Mouse (Mus musculus): ENCODE results near the gene Dph2. TPM values are rescaled to one million over a fixed set of nuclear protein-coding genes. Genes with fewer than 3 reads are reported as not detected.

Gene Dph2
- polyA plus RNA-seq, 1 experiment, result not detected

DNA sequence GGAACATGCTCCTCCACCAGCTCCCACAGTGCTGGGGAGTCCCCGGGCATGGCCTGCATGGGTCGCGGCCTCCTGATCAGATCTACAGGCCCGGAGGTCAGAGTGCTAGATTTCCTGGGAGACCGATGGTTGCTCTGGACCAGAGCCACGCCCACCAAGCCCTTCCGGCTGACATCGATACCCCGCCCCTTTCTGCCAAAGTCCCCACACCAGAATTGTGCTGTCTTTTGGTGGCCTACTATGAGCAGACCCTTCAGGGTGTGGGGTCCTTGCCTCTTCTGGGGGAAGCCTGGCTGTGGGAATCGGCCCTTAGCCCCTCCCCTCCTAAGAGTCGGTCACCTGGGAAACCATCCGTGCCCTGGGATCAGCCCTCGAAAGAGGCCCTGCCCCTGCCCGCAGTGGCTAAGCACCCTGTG is 19.4 kb downstream of the Dph2 start, which contains the start of gene Ccdc24:
Gene Ccdc24 (minus strand): TSS at position 87 of the 416 bp plus-strand sequence.
- Histone ChIP-seq H3K27ac (ENCODE audit: insufficient read depth, low read depth, low read length) (no peak within 1 kb of the TSS), H3K4me3 (ENCODE audit: insufficient read depth, low read depth, low read length) (no peak within 1 kb of the TSS), H3K4me1 (ENCODE audit: control insufficient read depth, insufficient read depth, low read length) (no peaks in the 10 kb centered on the region)
- 20% methylated on average over 14 of the region's 14 CpGs for WGBS
- TF ChIP-seq CTCF (IDR thresholded peaks at IDR 0.05; ENCODE audit: insufficient read depth, low read depth, low read length) (no peak), POLR2A (IDR thresholded peaks at IDR 0.05; ENCODE audit: insufficient read depth, low read depth, low read length) (no peak)

GRCm38 (mm10) chr4:117871787-117872186 is 20.0 kb downstream of the Dph2 start:
- Histone ChIP-seq H3K4me3 (ENCODE audit: insufficient read depth, low read depth, low read length) (no peak overlapping the region), H3K27ac (ENCODE audit: insufficient read depth, low read depth, low read length) (no peak overlapping the region), H3K4me1 (ENCODE audit: control insufficient read depth, insufficient read depth, low read length) (no peaks in the 10 kb centered on the region)
- WGBS, result 86% methylated on average over 7 of the region's 7 CpGs
- TF ChIP-seq POLR2A (IDR thresholded peaks at IDR 0.05; ENCODE audit: insufficient read depth, low read depth, low read length), result no peak
- TF ChIP-seq CTCF (IDR thresholded peaks at IDR 0.05; ENCODE audit: insufficient read depth, low read depth, low read length), result no peak

DNA sequence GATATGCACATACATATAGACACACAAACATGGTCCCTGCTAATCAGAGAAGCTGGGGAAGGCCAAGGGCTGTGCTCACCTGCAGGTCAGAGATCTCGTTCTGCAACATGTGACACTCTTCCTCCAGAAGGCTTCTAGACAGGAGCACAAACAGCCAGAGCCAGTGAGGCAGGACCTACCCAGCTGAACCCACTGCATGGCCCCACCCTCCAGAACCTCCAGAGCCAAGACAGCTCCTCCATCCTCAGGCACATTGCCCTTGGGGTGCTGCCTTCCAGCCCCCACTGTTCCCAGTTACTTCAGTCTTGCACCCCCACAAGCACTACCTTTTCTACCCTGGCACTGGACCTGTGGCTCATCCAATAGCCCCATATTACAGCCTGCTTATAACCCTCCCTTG is 21.4 kb downstream of the Dph2 start:
- H3K4me3 ChIP-seq (ENCODE audit: insufficient read depth, low read depth, low read length), result no peak overlapping the region
- TF ChIP-seq POLR2A (IDR thresholded peaks at IDR 0.05; ENCODE audit: insufficient read depth, low read depth, low read length), result no peak
- TF ChIP-seq CTCF (IDR thresholded peaks at IDR 0.05; ENCODE audit: insufficient read depth, low read depth, low read length), result no peak
- WGBS, result 81% methylated on average over 1 of the region's 1 CpGs
- peaks cover 5% of the 10 kb centered on the region; the same call in 1 of the 2 replicates for H3K4me1 ChIP-seq (ENCODE audit: control insufficient read depth, insufficient read depth, low read length)
- no peak overlapping the region for H3K27ac ChIP-seq (ENCODE audit: insufficient read depth, low read depth, low read length)

DNA sequence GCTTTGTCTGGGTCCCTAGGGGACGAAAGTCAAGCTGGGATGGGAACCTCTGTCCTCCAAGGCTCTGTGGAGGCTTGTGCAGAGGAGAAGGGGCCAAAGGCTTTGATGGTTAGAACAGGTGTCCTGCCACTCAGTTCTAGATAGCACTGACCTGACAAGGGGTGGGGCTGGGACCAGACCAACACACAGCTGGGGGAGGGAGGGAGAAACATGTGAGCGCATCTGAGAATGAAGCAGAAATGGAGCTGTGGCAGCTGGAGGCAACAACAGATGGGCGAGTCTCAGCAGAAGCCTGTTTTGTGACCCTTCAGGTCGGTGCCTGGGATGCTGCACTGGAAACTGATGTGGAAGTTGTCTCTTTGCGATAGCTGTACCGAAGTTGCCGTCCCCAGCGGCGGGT is 22.5 kb downstream of the Dph2 start:
- no peak overlapping the region for H3K27ac ChIP-seq (ENCODE audit: insufficient read depth, low read depth, low read length)
- H3K4me1 ChIP-seq (ENCODE audit: control insufficient read depth, insufficient read depth, low read length), result peaks cover 5% of the 10 kb centered on the region; the same call in 1 of the 2 replicates
- WGBS, result 77% methylated on average over 9 of the region's 9 CpGs
- TF ChIP-seq POLR2A (IDR thresholded peaks at IDR 0.05; ENCODE audit: insufficient read depth, low read depth, low read length) (no peak), CTCF (IDR thresholded peaks at IDR 0.05; ENCODE audit: insufficient read depth, low read depth, low read length) (no peak)
- H3K4me3 ChIP-seq (ENCODE audit: insufficient read depth, low read depth, low read length), result no peak overlapping the region

- peaks cover 6% of the 10 kb centered on the region; the same call in 1 of the 2 replicates for H3K4me1 ChIP-seq (ENCODE audit: control insufficient read depth, insufficient read depth, low read length)
- H3K27ac ChIP-seq (ENCODE audit: insufficient read depth, low read depth, low read length), result no peak overlapping the region
- TF ChIP-seq POLR2A (IDR thresholded peaks at IDR 0.05; ENCODE audit: insufficient read depth, low read depth, low read length) (no peak), CTCF (IDR thresholded peaks at IDR 0.05; ENCODE audit: insufficient read depth, low read depth, low read length) (peak; percentile 73)
- H3K4me3 ChIP-seq (ENCODE audit: insufficient read depth, low read depth, low read length), result no peak overlapping the region
- 24% methylated on average over 24 of the region's 24 CpGs for WGBS
Observed at GRCm38 (mm10) chr4:117867823-117868222, 24.0 kb downstream of the Dph2 start.

- 82% methylated on average over 6 of the region's 6 CpGs for WGBS
- no peak overlapping the region for H3K4me3 ChIP-seq (ENCODE audit: insufficient read depth, low read depth, low read length)
- no peak overlapping the region for H3K27ac ChIP-seq (ENCODE audit: insufficient read depth, low read depth, low read length)
- no peak for TF ChIP-seq POLR2A (IDR thresholded peaks at IDR 0.05; ENCODE audit: insufficient read depth, low read depth, low read length)
- TF ChIP-seq CTCF (IDR thresholded peaks at IDR 0.05; ENCODE audit: insufficient read depth, low read depth, low read length), result no peak
- H3K4me1 ChIP-seq (ENCODE audit: control insufficient read depth, insufficient read depth, low read length), result peaks cover 8% of the 10 kb centered on the region
Observed at GRCm38 (mm10) chr4:117867000-117867399, 24.8 kb downstream of the Dph2 start.

DNA sequence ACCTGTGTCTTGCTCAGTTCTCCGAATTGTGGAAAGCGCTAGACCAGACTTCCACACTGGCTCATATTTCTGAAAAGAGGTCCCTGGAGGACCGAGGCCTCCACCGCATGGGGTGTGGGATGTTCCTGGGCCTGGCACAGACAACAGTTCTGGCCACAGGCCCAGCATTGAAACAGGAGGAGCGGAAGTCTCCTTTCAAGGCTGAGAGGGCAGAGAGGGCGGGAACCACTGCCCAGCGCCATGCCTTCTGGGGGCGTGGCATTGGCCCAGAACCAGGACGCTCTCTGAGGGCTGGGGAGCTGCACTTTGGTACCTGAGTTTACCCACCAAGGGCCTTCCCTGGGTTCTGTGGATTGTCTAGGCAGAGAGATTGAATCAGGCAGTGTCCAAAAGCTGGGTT is 25.7 kb downstream of the Dph2 start:
- no peak overlapping the region for H3K27ac ChIP-seq (ENCODE audit: insufficient read depth, low read depth, low read length)
- peaks cover 8% of the 10 kb centered on the region for H3K4me1 ChIP-seq (ENCODE audit: control insufficient read depth, insufficient read depth, low read length)
- no peak overlapping the region for H3K4me3 ChIP-seq (ENCODE audit: insufficient read depth, low read depth, low read length)
- WGBS, result 57% methylated on average over 9 of the region's 9 CpGs
- TF ChIP-seq POLR2A (IDR thresholded peaks at IDR 0.05; ENCODE audit: insufficient read depth, low read depth, low read length) (no peak), CTCF (IDR thresholded peaks at IDR 0.05; ENCODE audit: insufficient read depth, low read depth, low read length) (no peak)

DNA sequence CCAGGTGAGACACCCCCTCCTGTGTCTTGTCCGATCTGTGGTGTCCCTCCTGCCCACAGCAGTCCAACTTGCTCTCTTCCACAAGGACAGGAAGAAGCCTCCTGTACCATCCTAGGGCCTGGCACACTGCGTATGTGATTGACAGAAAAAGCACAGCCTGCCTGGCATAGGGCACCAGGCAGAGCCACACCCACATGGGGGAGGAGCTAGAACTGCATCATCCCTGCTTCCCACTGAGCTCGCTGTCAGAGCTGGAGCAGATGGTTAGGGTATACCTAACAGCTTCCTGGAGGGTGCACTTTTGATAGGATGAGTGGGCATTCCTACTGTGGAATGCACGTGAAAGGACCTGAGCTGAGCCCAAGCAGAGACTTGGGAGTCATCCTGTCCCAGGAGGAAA is 29.0 kb downstream of the Dph2 start:
- H3K4me3 ChIP-seq (ENCODE audit: insufficient read depth, low read depth, low read length), result no peak overlapping the region
- 55% methylated on average over 4 of the region's 4 CpGs for WGBS
- no peak for TF ChIP-seq POLR2A (IDR thresholded peaks at IDR 0.05; ENCODE audit: insufficient read depth, low read depth, low read length)
- TF ChIP-seq CTCF (IDR thresholded peaks at IDR 0.05; ENCODE audit: insufficient read depth, low read depth, low read length), result no peak

DNA sequence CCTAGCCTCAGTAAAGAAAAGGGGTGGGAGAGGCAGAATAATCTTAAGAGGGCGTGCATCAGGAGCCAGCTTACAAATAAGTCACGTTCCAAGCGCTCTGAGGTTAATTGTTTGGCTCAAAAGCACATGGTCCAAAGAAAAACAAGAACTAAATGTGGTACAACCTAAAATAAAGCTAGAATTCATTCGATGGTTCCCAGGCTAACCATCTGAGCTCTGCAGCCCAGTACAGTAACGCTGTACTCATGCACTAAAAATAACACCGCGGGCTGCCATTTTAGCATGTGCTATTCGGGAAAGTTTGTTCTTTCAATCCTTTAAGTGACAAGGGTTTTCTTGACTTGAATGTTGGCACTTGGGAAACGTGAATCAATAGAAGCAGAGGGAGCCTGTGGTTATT is 31.3 kb downstream of the Dph2 start:
- no peak overlapping the region for H3K4me3 ChIP-seq (ENCODE audit: insufficient read depth, low read depth, low read length)
- 49% methylated on average over 9 of the region's 9 CpGs for WGBS
- no peak overlapping the region for H3K27ac ChIP-seq (ENCODE audit: insufficient read depth, low read depth, low read length)
- no peak for TF ChIP-seq POLR2A (IDR thresholded peaks at IDR 0.05; ENCODE audit: insufficient read depth, low read depth, low read length)
- TF ChIP-seq CTCF (IDR thresholded peaks at IDR 0.05; ENCODE audit: insufficient read depth, low read depth, low read length), result no peak
- peaks cover 6% of the 10 kb centered on the region for H3K4me1 ChIP-seq (ENCODE audit: control insufficient read depth, insufficient read depth, low read length)

More for the DNA sequence above, 29.0 kb downstream of the Dph2 start:
- Histone ChIP-seq H3K4me1 (ENCODE audit: control insufficient read depth, insufficient read depth, low read length) (peaks cover 8% of the 10 kb centered on the region), H3K27ac (ENCODE audit: insufficient read depth, low read depth, low read length) (no peak overlapping the region)

GRCm38 (mm10) chr4:117858794-117859193 is 33.0 kb downstream of the Dph2 start:
- Histone ChIP-seq H3K4me3 (ENCODE audit: insufficient read depth, low read depth, low read length) (no peak overlapping the region), H3K27ac (ENCODE audit: insufficient read depth, low read depth, low read length) (no peak overlapping the region), H3K4me1 (ENCODE audit: control insufficient read depth, insufficient read depth, low read length) (peaks cover 6% of the 10 kb centered on the region)
- TF ChIP-seq CTCF (IDR thresholded peaks at IDR 0.05; ENCODE audit: insufficient read depth, low read depth, low read length), result peak; percentile 52; the same call in 1 of the 2 replicates
- no peak for TF ChIP-seq POLR2A (IDR thresholded peaks at IDR 0.05; ENCODE audit: insufficient read depth, low read depth, low read length)
- WGBS, result 72% methylated on average over 3 of the region's 3 CpGs
